In the genomic region with DNA sequence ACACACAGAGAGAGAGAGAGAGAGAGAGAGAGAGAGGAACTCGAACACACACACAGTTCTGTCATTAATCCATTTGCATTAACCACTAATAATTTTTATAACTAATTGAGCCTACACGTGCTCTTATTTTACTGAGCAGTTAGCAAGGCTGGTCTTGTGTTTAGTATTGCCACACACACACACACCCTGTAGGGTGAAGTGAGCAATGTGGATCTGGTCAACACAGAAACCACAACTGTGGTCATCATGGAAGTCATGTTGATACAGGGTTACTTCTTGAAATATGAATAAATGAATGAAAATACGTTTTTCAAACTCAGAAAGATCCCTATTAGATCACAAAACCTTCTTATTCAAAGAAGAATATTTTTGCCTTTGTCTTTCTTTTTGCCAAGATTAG, we compare ENCODE assay signal across 24 mouse cellular contexts.
"Had no signal": no experiment of that assay in that cellular context is flagged by ENCODE, and none has a peak within 500 bp of the region (broad histone marks: within the 10 kb centered on the region; RNA-seq: fewer than 3 reads in every experiment).

No protein-coding gene starts in this region.

- H3K36me3 ChIP-seq: kidney, embryonic 15.5 days; limb, embryonic 12.5 days; limb, embryonic 15.5 days; midbrain, embryonic 12.5 days; midbrain, embryonic 15.5 days had no signal

- DNase-seq: kidney, adult 11 months; kidney, adult 8-10 months; kidney, postnatal 10 days; kidney, postnatal 36 days; layer of hippocampus, postnatal 36 days; left cerebral cortex, postnatal 4 days; liver, postnatal 0 days; lung, embryonic 14.5 days; lung, postnatal 10 days; lung, postnatal 36 days; right cerebral cortex, postnatal 14 days; right cerebral cortex, postnatal 4 days; thymus, adult 2 months; thymus, postnatal 25 days had no signal

- H3K4me2 ChIP-seq: kidney, embryonic 15.5 days; limb, embryonic 12.5 days; limb, embryonic 15.5 days; liver, embryonic 11.5 days; lung, embryonic 14.5 days; midbrain, embryonic 12.5 days; midbrain, embryonic 15.5 days had no signal

- H3K9me3 ChIP-seq: kidney, embryonic 15.5 days; limb, embryonic 12.5 days; limb, embryonic 15.5 days; midbrain, embryonic 12.5 days; midbrain, embryonic 15.5 days had no signal

- H3K27me3 ChIP-seq: kidney, embryonic 15.5 days; limb, embryonic 12.5 days; limb, embryonic 15.5 days; midbrain, embryonic 12.5 days; midbrain, embryonic 15.5 days had no signal

- H3K4me1 ChIP-seq: kidney, embryonic 15.5 days; limb, embryonic 12.5 days; limb, embryonic 15.5 days; midbrain, embryonic 15.5 days had no signal

- H3K27ac ChIP-seq: kidney, embryonic 15.5 days; left cerebral cortex, adult 2 months; limb, embryonic 12.5 days; limb, embryonic 15.5 days; liver, embryonic 14.5 days; midbrain, embryonic 12.5 days; midbrain, embryonic 15.5 days; stomach, postnatal 0 days had no signal

- H3K9ac ChIP-seq: kidney, embryonic 15.5 days; limb, embryonic 12.5 days; limb, embryonic 15.5 days; liver, embryonic 14.5 days; liver, postnatal 0 days; lung, embryonic 14.5 days; midbrain, embryonic 12.5 days; midbrain, embryonic 15.5 days had no signal

- ATAC-seq: liver, postnatal 0 days; midbrain, embryonic 15.5 days had no signal

- H3K4me3 ChIP-seq: kidney, embryonic 15.5 days; left cerebral cortex, adult 2 months; limb, embryonic 12.5 days; limb, embryonic 15.5 days; midbrain, embryonic 12.5 days; midbrain, embryonic 15.5 days; myocyte had no signal
